Mouse (Mus musculus) natural killer cell, adult 2 months (primary cell): Measurements from ENCODE around the gene Bcas3.

Experiments
- DNase-seq, 2 experiments: peaks; one replicate each; pipeline ENCODE4 v3.0.0; 2022; ENCODE audit warnings: low spot score in 2 of 2

Gene Bcas3

DNA sequence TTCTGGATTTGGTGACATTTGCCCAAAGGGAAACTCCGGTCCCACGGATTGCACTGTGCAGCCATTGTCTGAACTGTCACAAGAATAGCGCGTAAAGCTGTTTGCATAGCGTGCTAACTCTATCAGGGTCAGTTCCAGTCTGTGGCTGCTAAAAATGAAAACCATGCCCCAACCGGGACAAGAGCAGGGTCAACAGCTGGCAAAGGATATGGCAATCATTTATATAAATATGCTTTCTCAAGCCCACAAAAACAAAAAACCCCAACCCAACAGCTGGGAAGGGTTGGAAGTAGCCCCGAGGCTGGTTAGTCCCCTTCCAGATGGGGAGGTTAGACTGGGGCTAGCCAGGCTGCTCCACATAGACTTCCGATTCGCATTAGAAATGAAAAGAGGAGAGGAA, 314.8 kb downstream of the Bcas3 start:
- no peak for DNase-seq

GRCm38 (mm10) chr11:85672881-85673475, 320.0 kb downstream of the Bcas3 start:
- DNase-seq: no peak

DNA sequence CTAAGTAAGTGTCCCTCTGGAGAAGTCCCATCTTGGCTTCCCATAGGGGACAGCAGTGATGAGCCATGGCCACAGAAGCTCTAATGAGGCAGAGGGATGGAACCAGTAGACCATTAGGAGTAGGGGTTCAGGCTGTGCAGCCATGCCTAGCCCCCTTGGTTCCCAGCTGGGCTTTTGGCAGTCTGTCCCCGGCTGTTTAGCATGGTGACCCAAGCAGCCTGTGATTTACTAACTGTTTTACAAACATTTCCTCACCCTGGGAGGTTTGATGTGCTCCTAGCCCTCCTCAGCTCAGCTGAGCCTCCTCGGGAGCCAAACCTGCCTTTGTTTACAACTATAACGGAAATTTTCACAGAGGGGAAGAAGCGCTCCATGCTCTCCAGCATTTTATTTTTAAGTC, 322.3 kb downstream of the Bcas3 start:
- DNase-seq: no peak

- DNase-seq: no peak
These were observed 323.5 kb downstream of the Bcas3 start for GRCm38 (mm10) chr11:85676357-85677004.

DNA sequence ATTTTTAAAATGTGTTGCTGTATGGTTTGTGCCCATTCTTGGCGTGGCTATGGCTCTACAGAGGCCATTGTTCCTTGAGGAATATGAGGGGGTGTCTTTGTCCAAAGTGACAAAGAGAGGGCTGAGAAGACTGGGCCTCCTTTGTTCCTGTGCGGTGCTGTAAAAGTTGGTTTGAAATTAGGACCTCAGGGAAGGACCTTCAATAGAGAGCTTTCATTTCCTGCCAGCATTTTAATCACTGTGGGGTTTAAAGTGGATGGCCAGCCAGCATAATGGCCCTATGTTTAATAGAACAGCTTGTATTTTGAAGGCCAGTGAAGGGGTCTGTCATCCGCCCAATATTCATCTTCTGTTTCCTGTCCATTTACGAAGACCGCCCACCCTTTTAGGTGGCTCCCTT, 325.7 kb downstream of the Bcas3 start:
- DNase-seq: no peak

- DNase-seq: no peak
These were observed 328.8 kb downstream of the Bcas3 start for GRCm38 (mm10) chr11:85681580-85682419.

DNA sequence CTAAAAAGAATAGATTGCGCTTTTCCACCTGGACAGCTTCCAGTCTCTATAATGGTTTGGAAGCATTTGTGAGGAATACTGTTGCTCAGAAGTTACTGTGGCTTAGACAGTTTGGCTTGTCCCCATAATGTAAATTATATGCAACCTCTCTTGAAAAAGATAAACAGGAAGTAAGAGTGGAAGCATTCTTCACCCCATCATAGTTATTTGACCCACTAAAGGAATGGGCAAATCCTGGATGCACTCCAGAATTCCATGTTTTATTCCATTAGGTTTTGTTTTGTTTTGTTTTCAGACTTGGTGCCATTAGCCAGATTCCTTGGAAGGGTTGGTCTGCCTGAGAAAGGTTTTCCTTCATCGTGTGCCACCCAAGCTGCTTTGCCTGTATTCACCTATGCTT, 332.0 kb downstream of the Bcas3 start:
- DNase-seq: no peak

- no peak for DNase-seq
These were observed 335.0 kb downstream of the Bcas3 start for GRCm38 (mm10) chr11:85687816-85688439.

DNA sequence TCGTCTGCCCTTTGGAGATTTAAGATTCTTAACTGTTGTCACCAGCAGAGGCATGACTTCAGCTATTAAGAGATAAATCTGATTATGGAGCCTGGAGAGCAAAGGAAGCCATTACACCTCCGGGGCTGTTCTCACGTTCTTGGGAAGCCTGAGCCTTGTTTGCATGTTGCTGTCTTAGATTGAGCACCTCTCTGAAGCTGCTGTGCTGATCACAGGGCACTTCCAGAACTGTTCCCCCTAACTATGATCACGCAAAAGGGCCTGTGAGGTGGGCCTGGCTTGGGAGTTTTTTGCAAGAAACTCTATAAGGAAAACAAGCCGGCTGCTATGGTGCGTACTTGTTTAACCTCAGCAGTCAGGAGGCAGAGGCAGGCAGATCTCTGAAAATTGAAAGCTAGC, 335.5 kb downstream of the Bcas3 start:
- no peak for DNase-seq

DNA sequence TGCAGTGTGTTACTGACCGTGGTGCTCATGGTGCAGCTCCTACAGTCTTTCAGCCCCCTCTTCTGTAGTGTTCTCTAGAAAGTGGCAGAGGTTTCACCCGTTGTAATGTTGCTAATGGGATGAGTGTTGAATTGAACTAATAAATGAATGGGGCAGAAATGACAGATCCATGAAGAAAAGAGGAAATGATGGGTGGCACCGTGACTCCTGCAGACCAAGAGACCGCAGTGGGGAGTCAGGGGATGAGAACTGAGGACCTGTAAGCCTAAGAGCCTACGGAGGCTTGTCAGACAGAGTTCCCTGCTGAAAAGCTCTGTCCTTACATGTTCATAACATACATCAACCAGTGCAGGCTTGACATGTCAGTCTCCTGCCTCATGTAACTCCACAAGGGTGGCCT, 336.3 kb downstream of the Bcas3 start:
- DNase-seq: no peak

DNA sequence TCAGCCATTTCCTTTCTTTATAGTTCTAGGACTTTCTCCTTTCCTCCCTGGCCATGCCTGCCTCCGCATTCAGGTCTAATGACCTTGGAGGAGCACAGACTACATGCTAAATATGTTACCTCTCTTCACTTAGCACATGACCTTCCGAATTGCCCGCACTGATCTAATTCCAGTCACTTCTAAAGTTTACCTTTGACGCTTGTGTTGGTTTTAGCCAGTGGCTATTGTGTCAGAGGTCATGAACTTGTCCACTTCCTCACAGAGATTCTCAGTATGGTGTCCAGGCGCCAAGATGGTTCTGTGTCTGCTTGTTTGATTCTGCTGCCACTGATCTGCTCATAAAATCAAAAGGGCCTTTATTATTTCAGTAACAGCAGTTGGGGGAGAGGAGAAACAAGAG, 338.3 kb downstream of the Bcas3 start:
- no peak for DNase-seq

- DNase-seq: no peak
These were observed 342.8 kb downstream of the Bcas3 start for GRCm38 (mm10) chr11:85695614-85696263.

GRCm38 (mm10) chr11:85696491-85697398, 343.8 kb downstream of the Bcas3 start:
- DNase-seq: no peak

DNA sequence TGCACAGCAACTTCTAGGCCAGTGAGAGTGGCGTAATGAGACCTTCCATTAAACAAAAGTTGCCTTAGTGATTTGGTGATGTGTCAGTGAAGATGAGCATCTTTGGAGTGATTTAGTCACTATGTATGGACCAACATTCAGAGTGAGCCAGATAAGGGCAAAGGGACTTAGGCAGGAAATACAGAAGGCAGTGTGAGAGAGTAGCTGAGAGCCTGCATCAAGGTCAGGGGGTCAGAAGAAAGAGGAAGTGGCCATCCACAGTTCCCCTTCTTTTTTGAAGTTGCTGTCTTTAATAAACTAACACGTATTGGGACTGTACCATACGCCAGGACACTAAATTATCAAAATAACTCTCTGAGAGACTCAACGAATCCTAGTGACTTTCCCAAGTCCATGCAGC, 344.5 kb downstream of the Bcas3 start:
- DNase-seq: peak in 1 of 2 experiments; percentile 12

DNA sequence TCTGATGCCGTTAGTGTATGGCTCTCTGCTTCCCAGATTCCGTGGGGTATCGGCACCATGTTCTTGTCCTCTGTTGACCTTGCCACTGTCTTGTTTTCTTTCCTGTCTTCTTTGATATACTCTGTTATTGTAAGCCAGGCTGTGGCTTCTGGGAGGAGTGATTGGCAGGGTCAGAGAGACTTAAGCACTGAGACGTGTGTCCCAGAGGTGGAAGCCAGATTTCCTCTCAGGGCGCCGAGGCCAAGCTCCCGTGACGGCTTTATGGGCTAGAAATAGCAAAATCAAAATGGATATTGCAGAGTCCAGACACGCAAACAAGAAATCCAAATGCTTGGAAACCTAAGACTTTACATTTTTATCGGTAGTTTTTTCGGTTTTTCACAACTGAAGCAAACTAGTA, 345.3 kb downstream of the Bcas3 start:
- DNase-seq: no peak

- DNase-seq: no peak
These were observed 351.2 kb downstream of the Bcas3 start for GRCm38 (mm10) chr11:85704062-85704748.

DNA sequence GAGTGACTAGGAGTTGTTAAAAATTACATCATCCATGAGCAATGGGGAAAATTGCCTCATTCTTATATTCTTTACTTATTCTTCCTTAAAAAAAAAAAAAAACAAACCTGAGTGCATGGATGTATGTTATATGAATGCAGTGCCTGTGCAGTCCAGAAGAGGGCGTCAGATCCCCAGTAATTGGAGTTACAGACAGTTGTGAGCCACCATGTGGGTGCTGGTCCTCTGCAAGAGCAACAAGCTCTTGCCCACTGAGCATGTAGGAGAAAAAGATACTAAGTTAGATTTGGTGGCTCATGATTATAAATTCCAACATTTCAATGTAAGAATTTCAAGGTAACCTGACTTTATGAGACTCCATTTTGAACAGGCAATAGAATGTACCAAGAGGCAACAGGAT, 353.7 kb downstream of the Bcas3 start:
- no peak for DNase-seq

DNA sequence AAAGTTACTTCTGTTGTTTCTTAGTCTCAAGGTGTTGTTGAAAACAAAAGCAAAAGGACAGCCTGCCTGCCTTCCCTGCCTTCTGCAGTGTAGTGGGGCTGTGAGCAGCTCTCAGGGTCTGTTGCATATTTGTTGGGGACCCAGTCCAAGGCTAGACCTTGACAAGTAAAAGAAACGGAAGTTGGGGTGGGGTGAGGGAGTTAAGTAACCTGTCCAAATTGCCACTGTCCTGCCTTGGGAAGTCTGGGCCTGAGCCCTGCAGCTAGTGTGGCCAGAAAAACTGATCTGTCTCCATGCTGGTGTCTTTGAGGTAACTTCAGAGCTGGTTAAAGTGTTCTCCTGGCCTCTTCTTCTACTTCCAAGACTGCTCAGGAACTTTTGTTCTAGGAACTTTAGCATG, 354.5 kb downstream of the Bcas3 start:
- DNase-seq: no peak

- no peak for DNase-seq
These were observed 356.2 kb downstream of the Bcas3 start for GRCm38 (mm10) chr11:85709147-85709546.

DNA sequence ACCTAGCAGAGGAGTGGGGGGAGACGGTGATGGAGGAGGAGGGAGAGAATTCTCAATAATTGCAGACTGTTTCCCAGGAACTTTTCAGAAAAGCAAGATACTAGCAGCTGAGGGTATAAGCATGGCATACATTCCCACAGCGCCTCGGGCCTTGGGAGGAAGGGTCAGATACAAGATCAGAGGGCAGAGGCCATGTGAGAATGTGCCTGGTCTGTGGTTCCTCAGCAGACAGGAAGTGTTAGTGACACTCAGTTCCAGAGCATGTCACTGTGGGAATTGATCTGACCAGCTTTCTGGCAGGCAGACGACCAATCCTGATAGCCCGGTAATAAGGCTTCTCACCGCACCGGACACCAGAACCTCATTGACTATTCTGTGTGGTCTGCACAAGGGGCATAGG, 357.2 kb downstream of the Bcas3 start:
- no peak for DNase-seq
